Mouse (Mus musculus) heart, adult 2 months (tissue): ENCODE measurements at regions not wholly inside any gene's neighbourhood (a gene's known extent, or its start where the extent isn't known, plus 50 kb on each side); places are given as distances from the start of the nearest gene placed in this dataset.

ENCODE experiments used
- CTCF ChIP-seq: fragments of 200-600 bp; IDR thresholded peaks from 2 replicates; pipeline ENCODE4 v1.8.1; 2022; ENCODE audit warnings: antibody characterized with exemption, mild to moderate bottlenecking, moderate library complexity
- EP300 ChIP-seq: fragments of 200-500 bp; IDR thresholded peaks from 2 replicates; pipeline ENCODE4 v1.6.1; 2011; ENCODE audit warnings: low read depth, low read length, control low read depth; ENCODE audit not compliant: insufficient read depth
- POLR2A ChIP-seq: fragments of 200-500 bp; IDR thresholded peaks from 2 replicates; pipeline ENCODE4 v1.6.1; 2011; ENCODE audit warnings: mild to moderate bottlenecking, low read depth, low read length, control low read depth; ENCODE audit not compliant: insufficient read depth

DNA sequence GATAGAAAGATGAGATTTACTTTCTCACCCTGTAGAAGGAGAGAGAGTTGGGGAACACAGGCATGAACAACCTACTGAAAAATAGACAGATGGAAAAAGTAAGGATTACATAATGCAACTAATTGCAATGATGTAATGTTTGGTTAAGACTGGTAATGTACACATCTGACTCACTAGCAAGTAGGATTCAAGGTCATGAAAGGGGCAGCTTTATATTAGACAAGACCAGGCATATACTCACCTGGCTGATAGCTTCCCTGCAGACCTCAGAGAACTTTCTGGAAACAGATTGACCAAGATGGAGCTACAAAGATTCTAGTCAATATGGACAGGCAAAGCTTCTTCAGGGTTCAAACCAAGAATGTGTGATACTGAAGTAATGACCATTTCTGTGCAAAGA is 227.7 kb upstream of the Dab2 start:
- TF ChIP-seq CTCF (no peak), POLR2A (no peak), EP300 (no peak)
